Mouse (Mus musculus) intestine, embryonic 15.5 days (tissue): ENCODE data around the gene Astn1. TPM values are rescaled to one million over a fixed set of nuclear protein-coding genes. Genes with fewer than 3 reads are reported as not detected.

Experiments
- ATAC-seq: fragments of 200-750 bp; cut with Nextera tagmentation; 2 replicates; pipeline ENCODE4 v1.8.0; 2017; ENCODE audit warnings: moderate TSS enrichment, moderate library complexity
- H3K27ac ChIP-seq: fragments of 300-500 bp; sonication (generic); 2 replicates; pipeline ENCODE4 v1.5.1; 2015; ENCODE audit warnings: mild to moderate bottlenecking, inconsistent platforms
- H3K27me3 ChIP-seq: fragments of 300-500 bp; sonication (generic); replicated peaks from 2 replicates; pipeline ENCODE4 v1.6.1; 2015; ENCODE audit warnings: inconsistent platforms
- H3K36me3 ChIP-seq: fragments of 300-500 bp; sonication (generic); 2 replicates; pipeline ENCODE4 v1.6.1; 2015; ENCODE audit warnings: inconsistent platforms
- H3K4me1 ChIP-seq: fragments of 300-500 bp; sonication (generic); replicated peaks from 2 replicates; pipeline ENCODE4 v1.6.1; 2015; ENCODE audit warnings: inconsistent platforms
- H3K4me2 ChIP-seq: fragments of 300-500 bp; sonication (generic); replicated peaks from 2 replicates; pipeline ENCODE4 v1.6.1; 2015; ENCODE audit warnings: mild to moderate bottlenecking, inconsistent platforms
- H3K4me3 ChIP-seq: fragments of 300-500 bp; sonication (generic); replicated peaks from 2 replicates; pipeline ENCODE4 v1.5.1; 2015; ENCODE audit warnings: inconsistent platforms
- H3K9ac ChIP-seq: fragments of 300-500 bp; sonication (generic); 2 replicates; pipeline ENCODE4 v1.6.1; 2015; ENCODE audit warnings: inconsistent platforms
- H3K9me3 ChIP-seq: fragments of 300-500 bp; sonication (generic); 2 replicates; pipeline ENCODE4 v1.6.1; 2016; ENCODE audit warnings: inconsistent platforms
- WGBS: fragments of 180-500 bp; shearing (Covaris S2); methylation state at CpG from one replicate; pipeline ENCODE4 v1.1.7; 2015; 5-methylcytosine and 5-hydroxymethylcytosine counted together
- polyA plus RNA-seq: library from polyadenylated mRNA; unstranded; fragments of >200 nt; fragmentation: Nextera tagmentation; extraction: Ambion mirVana; gene quantifications from 2 replicates; pipeline ENCODE4 v1.2.1, GENCODE M21; 2015

The Astn1 gene
- polyA plus RNA-seq, 1 experiment from 2014 or later, result 1.1 TPM

- Histone ChIP-seq H3K27ac (no peak overlapping the region), H3K4me3 (no peak overlapping the region), H3K27me3 (no peaks in the 10 kb centered on the region), H3K4me2 (no peak overlapping the region), H3K9me3 (no peaks in the 10 kb centered on the region), H3K36me3 (no peaks in the 10 kb centered on the region), H3K9ac (no peak overlapping the region), H3K4me1 (no peaks in the 10 kb centered on the region)
- 65% methylated on average over 4 of the region's 4 CpGs for WGBS
- ATAC-seq, result no peak
Measured at GRCm38 (mm10) chr1:158509112-158509855, 147.2 kb downstream of the Astn1 start.

- Histone ChIP-seq H3K4me3 (no peak overlapping the region), H3K27me3 (no peaks in the 10 kb centered on the region), H3K36me3 (no peaks in the 10 kb centered on the region), H3K9me3 (no peaks in the 10 kb centered on the region), H3K4me2 (no peak overlapping the region), H3K4me1 (no peaks in the 10 kb centered on the region), H3K9ac (no peak overlapping the region), H3K27ac (no peak overlapping the region)
- ATAC-seq, result no peak
- 91% methylated on average over 15 of the region's 15 CpGs for WGBS
Measured at GRCm38 (mm10) chr1:158510478-158511207, 148.6 kb downstream of the Astn1 start.

GRCm38 (mm10) chr1:158512089-158512488, 150.0 kb downstream of the Astn1 start:
- no peaks in the 10 kb centered on the region for H3K27me3 ChIP-seq
- no peak overlapping the region for H3K27ac ChIP-seq
- ATAC-seq, result no peak
- H3K9me3 ChIP-seq, result no peaks in the 10 kb centered on the region
- H3K4me3 ChIP-seq, result no peak overlapping the region
- H3K4me1 ChIP-seq, result no peaks in the 10 kb centered on the region
- no peak overlapping the region for H3K9ac ChIP-seq
- no peak overlapping the region for H3K4me2 ChIP-seq
- H3K36me3 ChIP-seq, result no peaks in the 10 kb centered on the region

GRCm38 (mm10) chr1:158512636-158513035, 150.6 kb downstream of the Astn1 start:
- H3K27me3 ChIP-seq, result no peaks in the 10 kb centered on the region
- no peaks in the 10 kb centered on the region for H3K4me1 ChIP-seq
- H3K27ac ChIP-seq, result no peak overlapping the region
- no peaks in the 10 kb centered on the region for H3K36me3 ChIP-seq
- H3K9me3 ChIP-seq, result no peaks in the 10 kb centered on the region
- WGBS, result 85% methylated on average over 6 of the region's 6 CpGs
- H3K9ac ChIP-seq, result no peak overlapping the region
- ATAC-seq, result no peak
- no peak overlapping the region for H3K4me2 ChIP-seq
- no peak overlapping the region for H3K4me3 ChIP-seq

DNA sequence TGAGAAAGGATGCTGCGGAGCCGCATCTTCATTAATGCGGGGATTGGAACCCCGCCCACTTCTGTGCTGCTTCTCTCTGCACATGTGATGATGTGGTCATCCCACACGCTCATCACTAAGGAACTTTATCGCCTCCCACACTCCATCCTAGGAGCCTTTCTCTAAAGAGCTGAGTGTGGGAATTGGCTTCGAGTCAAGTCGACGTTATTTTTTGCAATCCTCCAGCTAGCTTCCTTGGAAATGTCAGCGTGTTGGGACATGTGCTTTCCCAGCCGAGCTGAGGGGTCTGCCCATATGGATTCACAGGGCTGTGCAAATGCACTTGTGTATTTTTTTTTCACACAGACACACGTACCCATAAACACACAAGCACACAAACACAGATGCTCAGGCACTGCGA, 151.5 kb downstream of the Astn1 start:
- Histone ChIP-seq H3K27ac (no peak overlapping the region), H3K27me3 (no peaks in the 10 kb centered on the region), H3K9ac (no peak overlapping the region), H3K36me3 (no peaks in the 10 kb centered on the region), H3K4me2 (no peak overlapping the region), H3K4me1 (no peaks in the 10 kb centered on the region), H3K9me3 (no peaks in the 10 kb centered on the region), H3K4me3 (no peak overlapping the region)
- 74% methylated on average over 13 of the region's 13 CpGs for WGBS
- no peak for ATAC-seq

- Histone ChIP-seq H3K27me3 (no peaks in the 10 kb centered on the region), H3K9me3 (no peaks in the 10 kb centered on the region), H3K36me3 (no peaks in the 10 kb centered on the region), H3K27ac (no peak overlapping the region), H3K4me2 (no peak overlapping the region), H3K9ac (no peak overlapping the region), H3K4me1 (no peaks in the 10 kb centered on the region), H3K4me3 (no peak overlapping the region)
- 76% methylated on average over 4 of the region's 4 CpGs for WGBS
- no peak for ATAC-seq
Measured at GRCm38 (mm10) chr1:158516558-158516957, 154.5 kb downstream of the Astn1 start.

DNA sequence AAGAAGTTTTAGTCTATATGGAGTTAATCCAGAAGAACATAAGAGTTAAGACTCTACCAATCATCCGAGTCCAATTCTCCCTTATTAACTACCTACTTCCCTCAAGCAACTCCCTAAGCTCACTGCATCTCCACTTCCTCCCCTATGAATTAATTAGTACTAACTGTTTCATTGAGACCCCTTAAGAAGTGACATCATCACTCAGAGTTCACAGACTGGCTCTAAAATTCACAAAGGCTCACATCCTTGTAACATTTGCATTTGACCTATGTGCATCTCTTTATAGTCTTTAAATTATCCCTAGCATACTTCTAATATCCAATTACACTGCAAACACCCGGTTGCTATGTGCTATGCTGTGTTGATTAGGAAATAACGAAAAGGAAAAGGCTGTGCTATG, 174.1 kb downstream of the Astn1 start:
- Histone ChIP-seq H3K36me3 (no peaks in the 10 kb centered on the region), H3K4me2 (no peak overlapping the region), H3K27me3 (no peaks in the 10 kb centered on the region), H3K9ac (no peak overlapping the region), H3K4me3 (no peak overlapping the region), H3K27ac (no peak overlapping the region), H3K4me1 (no peaks in the 10 kb centered on the region), H3K9me3 (no peaks in the 10 kb centered on the region)
- WGBS, result 66% methylated on average over 3 of the region's 3 CpGs
- no peak for ATAC-seq

DNA sequence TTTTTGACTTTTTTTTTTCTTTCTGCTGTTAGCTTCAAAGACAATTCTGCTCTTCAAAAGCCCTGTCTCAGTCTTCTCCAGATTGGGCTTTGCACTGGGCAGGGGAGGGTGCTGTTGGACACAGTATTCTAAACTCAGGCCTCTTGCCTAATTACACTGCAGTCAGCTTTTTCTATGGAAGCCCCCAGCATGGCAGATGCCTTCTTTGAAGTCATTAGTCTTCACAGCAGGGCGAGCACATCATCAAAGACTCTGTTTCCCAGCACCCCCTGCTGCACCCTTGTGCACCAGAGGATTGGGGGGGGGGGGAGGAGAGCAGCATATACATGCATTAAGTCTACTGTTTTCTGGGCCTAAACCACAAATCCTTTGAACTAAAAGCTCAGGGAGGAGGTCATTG, 174.8 kb downstream of the Astn1 start:
- Histone ChIP-seq H3K27me3 (no peaks in the 10 kb centered on the region), H3K4me1 (no peaks in the 10 kb centered on the region), H3K9ac (no peak overlapping the region), H3K27ac (no peak overlapping the region), H3K36me3 (no peaks in the 10 kb centered on the region), H3K9me3 (no peaks in the 10 kb centered on the region), H3K4me2 (no peak overlapping the region), H3K4me3 (no peak overlapping the region)
- WGBS, result 45% methylated on average over 1 of the region's 1 CpGs
- ATAC-seq, result no peak

DNA sequence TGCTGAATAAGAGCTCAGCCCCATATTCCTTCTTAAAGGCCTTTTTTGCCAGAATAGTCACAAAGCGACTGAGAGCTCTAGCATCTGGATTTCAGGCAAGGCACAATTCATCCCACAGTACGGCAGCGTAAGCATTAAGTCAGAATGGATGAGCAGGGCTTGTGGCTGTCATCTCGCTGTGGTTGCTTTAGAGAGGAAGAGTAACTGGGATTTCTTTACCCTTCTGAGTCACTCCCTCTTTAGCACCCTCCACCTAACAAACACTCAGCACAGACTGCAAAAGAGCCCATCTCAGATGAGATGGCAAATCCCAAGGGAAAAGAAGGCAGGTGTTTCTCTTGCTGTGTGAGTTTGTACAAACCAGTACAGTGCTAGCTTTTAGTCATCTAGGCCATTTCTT, 183.0 kb downstream of the Astn1 start:
- no peaks in the 10 kb centered on the region for H3K4me1 ChIP-seq
- H3K4me3 ChIP-seq, result no peak overlapping the region
- no peaks in the 10 kb centered on the region for H3K27me3 ChIP-seq
- 69% methylated on average over 4 of the region's 4 CpGs for WGBS
- no peak overlapping the region for H3K9ac ChIP-seq
- no peak overlapping the region for H3K27ac ChIP-seq
- no peaks in the 10 kb centered on the region for H3K9me3 ChIP-seq
- ATAC-seq, result no peak
- H3K4me2 ChIP-seq, result no peak overlapping the region
- no peaks in the 10 kb centered on the region for H3K36me3 ChIP-seq

DNA sequence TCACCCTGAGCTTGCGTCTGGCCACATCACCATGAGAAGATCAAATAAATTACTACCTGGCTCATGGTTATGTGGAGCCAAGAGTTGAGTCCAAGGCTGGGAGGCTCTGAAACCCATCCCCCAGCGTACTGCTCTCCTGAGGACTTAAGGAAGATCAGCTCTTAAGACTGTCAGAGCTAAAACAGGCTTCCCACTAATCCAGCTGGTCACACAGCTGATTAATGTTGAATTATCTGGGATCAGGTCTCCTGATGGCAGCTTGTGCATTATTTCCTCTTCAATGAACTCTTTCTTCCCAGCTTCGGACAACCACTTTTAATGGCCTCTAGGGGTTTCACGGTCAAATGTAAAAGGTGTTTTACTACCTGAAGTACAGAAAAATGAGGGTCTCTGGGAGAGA, 184.4 kb downstream of the Astn1 start:
- H3K4me2 ChIP-seq, result no peak overlapping the region
- no peak for ATAC-seq
- H3K27me3 ChIP-seq, result no peaks in the 10 kb centered on the region
- H3K36me3 ChIP-seq, result no peaks in the 10 kb centered on the region
- no peak overlapping the region for H3K4me3 ChIP-seq
- no peak overlapping the region for H3K27ac ChIP-seq
- no peak overlapping the region for H3K9ac ChIP-seq
- H3K4me1 ChIP-seq, result no peaks in the 10 kb centered on the region
- 68% methylated on average over 4 of the region's 4 CpGs for WGBS
- H3K9me3 ChIP-seq, result no peaks in the 10 kb centered on the region

DNA sequence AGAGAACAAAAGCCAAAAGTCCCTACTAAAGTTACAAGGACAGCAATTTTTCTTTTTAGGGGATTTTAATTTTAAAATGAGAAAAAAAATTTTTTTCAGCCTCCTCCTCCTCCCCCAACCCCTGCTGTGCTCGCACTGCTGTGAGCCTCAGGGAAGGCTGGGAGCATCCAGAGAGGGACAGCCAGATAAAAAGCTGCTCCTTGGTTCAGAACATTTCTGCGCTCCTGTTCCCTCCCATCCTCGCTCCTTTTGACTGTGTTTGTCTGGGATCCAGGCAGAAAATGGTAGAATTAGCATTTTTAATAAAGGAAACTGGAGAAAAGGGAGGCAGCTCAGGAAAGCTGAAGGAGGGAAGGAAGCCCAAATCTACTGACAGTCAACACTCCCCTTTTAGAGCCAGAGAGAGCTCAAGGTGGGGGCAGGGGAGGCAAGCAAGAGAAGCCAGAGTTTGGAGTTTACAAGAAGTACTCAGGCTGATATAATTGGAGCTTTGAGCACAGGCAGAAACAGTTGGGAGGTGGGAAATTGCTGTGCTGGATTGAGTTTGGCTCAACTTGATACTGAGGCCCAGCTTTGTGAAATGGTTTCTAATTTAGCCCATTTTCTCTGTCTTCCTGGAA, 185.6 kb downstream of the Astn1 start:
- no peaks in the 10 kb centered on the region for H3K27me3 ChIP-seq
- ATAC-seq, result no peak
- H3K27ac ChIP-seq, result no peak overlapping the region
- H3K4me2 ChIP-seq, result no peak overlapping the region
- no peaks in the 10 kb centered on the region for H3K4me1 ChIP-seq
- no peak overlapping the region for H3K4me3 ChIP-seq
- no peaks in the 10 kb centered on the region for H3K36me3 ChIP-seq
- 44% methylated on average over 3 of the region's 3 CpGs for WGBS
- no peak overlapping the region for H3K9ac ChIP-seq
- H3K9me3 ChIP-seq, result no peaks in the 10 kb centered on the region

GRCm38 (mm10) chr1:158548319-158548718, 186.2 kb downstream of the Astn1 start:
- WGBS, result 86% methylated on average over 8 of the region's 8 CpGs
- Histone ChIP-seq H3K36me3 (no peaks in the 10 kb centered on the region), H3K27me3 (no peaks in the 10 kb centered on the region), H3K4me1 (no peaks in the 10 kb centered on the region), H3K4me3 (no peak overlapping the region), H3K27ac (no peak overlapping the region), H3K9ac (no peak overlapping the region), H3K4me2 (no peak overlapping the region), H3K9me3 (no peaks in the 10 kb centered on the region)
- ATAC-seq, result no peak

DNA sequence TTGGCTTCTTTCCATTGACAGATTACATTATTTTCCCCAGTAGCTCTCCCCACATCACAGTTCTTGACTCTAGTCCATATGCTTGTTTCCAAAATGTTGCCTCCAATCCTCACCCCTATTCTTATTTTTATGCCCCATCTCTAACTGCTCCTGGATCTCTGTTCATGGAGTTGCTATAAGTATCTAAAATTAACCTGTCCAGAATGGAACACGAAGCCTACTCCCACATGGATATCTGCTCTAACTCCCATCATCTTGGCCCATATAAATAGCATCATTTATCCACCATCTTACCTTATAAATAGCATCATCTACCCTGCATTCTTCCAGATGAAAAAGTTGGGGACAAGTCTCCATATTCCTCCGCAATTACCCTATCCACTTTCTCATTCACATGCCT, 187.5 kb downstream of the Astn1 start:
- ATAC-seq, result no peak
- Histone ChIP-seq H3K27ac (no peak overlapping the region), H3K9ac (no peak overlapping the region), H3K27me3 (no peaks in the 10 kb centered on the region), H3K4me3 (no peak overlapping the region), H3K9me3 (no peaks in the 10 kb centered on the region), H3K36me3 (no peaks in the 10 kb centered on the region), H3K4me2 (no peak overlapping the region), H3K4me1 (no peaks in the 10 kb centered on the region)
- WGBS, result 88% methylated on average over 2 of the region's 2 CpGs
